8 mouse cellular contexts compared by ENCODE assay signal in the genomic region with DNA sequence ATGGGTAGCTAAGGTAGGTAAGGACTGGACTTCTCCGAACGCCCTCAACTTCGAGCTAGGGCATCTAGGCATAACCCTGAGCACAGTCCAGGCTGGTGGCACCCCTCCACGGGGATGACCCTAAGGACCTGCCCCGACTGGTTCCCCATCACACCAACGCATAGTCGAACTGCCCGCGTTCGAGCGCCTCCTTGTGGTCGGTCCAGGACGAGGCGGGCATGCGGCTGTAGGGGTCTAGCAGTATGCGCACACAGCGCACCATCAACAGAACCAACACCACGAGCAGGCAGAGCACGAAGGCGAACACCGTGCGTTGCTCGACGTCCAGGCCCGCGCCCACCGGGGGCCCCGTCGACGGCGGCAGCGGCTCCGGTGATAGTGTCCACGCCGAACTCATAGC. TPM values are rescaled to one million over a fixed set of nuclear protein-coding genes. Genes with fewer than 3 reads are reported as not detected.
A peak's percentile ranks its signal among the peaks of the same experiment; 100 is the strongest.
DNase-seq lines count a peak whose midpoint lies in the region; ATAC-seq lines count a peak whose summit lies in the region.

No protein-coding gene starts in this region.

- H3K27me3 ChIP-seq in forebrain, embryonic 15.5 days = no peaks in the 10 kb centered on the region
- no peaks in the 10 kb centered on the region for H3K27me3 ChIP-seq in hindbrain, embryonic 10.5 days (ENCODE audit: insufficient read depth, poor library complexity, severe bottlenecking)

- H3K4me3 ChIP-seq in forebrain, embryonic 15.5 days = peak overlapping the region; percentile 63
- peak overlapping the region; percentile 93 for H3K4me3 ChIP-seq in hindbrain, embryonic 10.5 days

- ATAC-seq in forebrain, embryonic 15.5 days (replicated peaks) = peak; percentile 67

- peak; percentile 91 for DNase-seq in MN1 (ENCODE audit: low spot score)
- peak; percentile 50 to 67 for DNase-seq in cerebellum, adult 18-20 months
- peak; percentile 91 for DNase-seq in hindbrain, embryonic 10.5 days (ENCODE audit: low spot score)
- peak; percentile 87 to 89 for DNase-seq in layer of hippocampus, postnatal 14 days (ENCODE audit: low spot score in 2 of 2)
- DNase-seq in lung, postnatal 25 days (ENCODE audit: low spot score) = peak; percentile 69
- peak; percentile 81 for DNase-seq in ovary, postnatal 36 days (ENCODE audit: low spot score)
- peak; percentile 85 for DNase-seq in thymus, postnatal 25 days

- peaks cover 56% of the 10 kb centered on the region for H3K36me3 ChIP-seq in forebrain, embryonic 15.5 days
- H3K36me3 ChIP-seq in hindbrain, embryonic 10.5 days = peaks cover 75% of the 10 kb centered on the region

- peaks cover 50% of the 10 kb centered on the region for H3K4me1 ChIP-seq in forebrain, embryonic 15.5 days
- H3K4me1 ChIP-seq in hindbrain, embryonic 10.5 days (replicated peaks) = peaks cover 41% of the 10 kb centered on the region

- peak overlapping the region; percentile 96 for H3K27ac ChIP-seq in forebrain, embryonic 15.5 days (replicated peaks)
- H3K27ac ChIP-seq in hindbrain, embryonic 10.5 days = peak overlapping the region; percentile 98

- peak overlapping the region; percentile 65 for H3K4me2 ChIP-seq in forebrain, embryonic 15.5 days (replicated peaks)

- H3K9me3 ChIP-seq in forebrain, embryonic 15.5 days = no peaks in the 10 kb centered on the region
- H3K9me3 ChIP-seq in hindbrain, embryonic 10.5 days = 0 out of 2 replicates have a peak, but pooled peaks cover 3% of the 10 kb centered on the region

- 2% methylated on average over 35 of the region's 35 CpGs for WGBS in forebrain, embryonic 15.5 days
- WGBS in hindbrain, embryonic 10.5 days = 2% methylated on average over 35 of the region's 35 CpGs

- peak overlapping the region; percentile 92 for H3K9ac ChIP-seq in forebrain, embryonic 15.5 days (replicated peaks)

RNA-seq across cellular contexts. Expression of gene Ctxn1, which starts 0.8 kb away (rescaled TPM):
- polyA plus RNA-seq in forebrain, embryonic 15.5 days (2015; fragmentation: Nextera tagmentation; extraction: Ambion mirVana) = 397 and 404 TPM in 2 replicates
- 133 and 197 TPM in 2 replicates for polyA plus RNA-seq in hindbrain, embryonic 10.5 days (2016; fragmentation: Nextera tagmentation; extraction: Ambion mirVana)
- total RNA-seq in layer of hippocampus, postnatal 14 days (2021) = 100 to 1,000 TPM; 431 to 433 TPM

RNA-seq across cellular contexts. Expression of gene Snapc2, which starts 5.4 kb away (rescaled TPM):
- 73.5 and 74.7 TPM in 2 replicates for polyA plus RNA-seq in forebrain, embryonic 15.5 days (2015; fragmentation: Nextera tagmentation; extraction: Ambion mirVana)
- polyA plus RNA-seq in hindbrain, embryonic 10.5 days (2016; fragmentation: Nextera tagmentation; extraction: Ambion mirVana) = 62.1 and 69.8 TPM in 2 replicates
- 10 to 100 TPM; 23.8 to 26.2 TPM for total RNA-seq in layer of hippocampus, postnatal 14 days (2021)

RNA-seq across cellular contexts. Expression of gene Tgfbr3l, which starts 10.2 kb away (rescaled TPM):
- 3.1 and 3.4 TPM in 2 replicates for polyA plus RNA-seq in forebrain, embryonic 15.5 days (2015; fragmentation: Nextera tagmentation; extraction: Ambion mirVana)
- 2.4 and 3.7 TPM in 2 replicates for polyA plus RNA-seq in hindbrain, embryonic 10.5 days (2016; fragmentation: Nextera tagmentation; extraction: Ambion mirVana)
- total RNA-seq in layer of hippocampus, postnatal 14 days (2021) = 10 to 100 TPM in 1 of 2 experiments, 1 to 10 TPM in 1; 7.5 to 10.6 TPM

RNA-seq across cellular contexts. Expression of gene Timm44, which starts 17.5 kb away (rescaled TPM):
- 42.6 and 43.3 TPM in 2 replicates for polyA plus RNA-seq in forebrain, embryonic 15.5 days (2015; fragmentation: Nextera tagmentation; extraction: Ambion mirVana)
- polyA plus RNA-seq in hindbrain, embryonic 10.5 days (2016; fragmentation: Nextera tagmentation; extraction: Ambion mirVana) = 60.6 and 67.2 TPM in 2 replicates
- total RNA-seq in layer of hippocampus, postnatal 14 days (2021) = 10 to 100 TPM; 69.2 to 70.7 TPM

RNA-seq across cellular contexts. Expression of gene Gm49320, which starts 19.6 kb away (rescaled TPM):
- 0.89 and 1.3 TPM in 2 replicates for polyA plus RNA-seq in forebrain, embryonic 15.5 days (2015; fragmentation: Nextera tagmentation; extraction: Ambion mirVana)
- 0.68 and 1.8 TPM in 2 replicates for polyA plus RNA-seq in hindbrain, embryonic 10.5 days (2016; fragmentation: Nextera tagmentation; extraction: Ambion mirVana)
- under 1 TPM in 1 of 2 experiments, not detected in 1; 0.14 TPM for total RNA-seq in layer of hippocampus, postnatal 14 days (2021)

Comparison
In these comparisons a context has a peak if more than half of its experiments do, and no peak if none do; other contexts are left out.
1. Peak in every context shown above with its lines: DNase-seq, ATAC-seq, H3K4me3 ChIP-seq and H3K27ac ChIP-seq.